Mouse (Mus musculus) adrenal gland, adult 18-20 months (tissue): ENCODE measurements around the gene Adcy2. TPM values are rescaled to one million over a fixed set of nuclear protein-coding genes. Genes with fewer than 3 reads are reported as not detected.

Source experiments
- DNase-seq, 2 experiments: peaks; one replicate each; pipeline ENCODE4 v3.0.0; 2021 to 2022; ENCODE audit warnings: low spot score in 2 of 2
- total RNA-seq, 2 experiments: library from RNA; stranded (reverse); gene quantifications; 1 replicate in 1 of 2; 2 replicates in 1 of 2; pipeline ENCODE4 v1.2.3; 2021

Gene Adcy2
- total RNA-seq, 2 experiments from 2014 or later, result 0.64 to 0.86 TPM

DNA sequence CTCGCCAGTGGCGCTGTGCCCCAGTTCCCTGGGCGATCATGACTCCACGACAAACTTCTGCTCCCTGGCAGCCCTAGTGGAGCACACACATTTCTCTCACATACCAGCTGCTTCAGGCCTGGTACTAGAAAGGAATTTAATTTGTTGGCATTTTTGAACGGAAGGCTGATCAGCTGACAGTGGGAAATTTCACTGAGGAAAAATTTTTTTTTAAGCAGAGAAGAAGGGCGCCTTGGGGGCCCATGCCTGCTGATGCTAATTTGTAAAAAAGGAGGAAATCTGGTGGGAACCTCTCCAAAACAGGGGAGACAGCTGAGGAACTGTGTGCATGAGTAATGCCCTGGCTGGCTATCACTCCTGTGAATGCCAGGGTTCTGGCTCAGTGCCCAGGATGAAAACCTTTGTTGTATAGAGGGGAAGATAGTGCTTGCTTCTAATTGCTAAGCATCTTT lies 292.0 kb downstream of the Adcy2 start:
- DNase-seq, result peak; percentile 27 to 30

DNA sequence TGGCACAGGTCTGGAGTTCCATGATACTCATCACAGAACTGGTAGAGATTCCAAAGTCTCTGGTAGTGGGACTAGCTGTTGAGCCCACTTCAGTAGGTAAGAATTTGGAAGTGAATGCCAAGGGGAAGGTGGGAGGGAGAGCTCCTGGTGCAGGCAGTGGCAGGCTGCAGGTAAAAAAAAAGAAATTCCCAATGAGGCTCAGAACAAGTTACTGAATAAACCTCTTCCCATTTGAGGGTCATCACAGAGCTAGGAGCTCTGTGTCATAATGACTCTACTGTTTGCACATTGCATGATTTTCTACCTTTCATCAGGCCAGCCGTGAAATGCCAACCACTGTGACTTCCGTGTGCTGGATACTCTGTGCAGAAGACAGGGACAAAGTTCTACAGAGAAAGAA lies 314.4 kb downstream of the Adcy2 start:
- no peak for DNase-seq

DNA sequence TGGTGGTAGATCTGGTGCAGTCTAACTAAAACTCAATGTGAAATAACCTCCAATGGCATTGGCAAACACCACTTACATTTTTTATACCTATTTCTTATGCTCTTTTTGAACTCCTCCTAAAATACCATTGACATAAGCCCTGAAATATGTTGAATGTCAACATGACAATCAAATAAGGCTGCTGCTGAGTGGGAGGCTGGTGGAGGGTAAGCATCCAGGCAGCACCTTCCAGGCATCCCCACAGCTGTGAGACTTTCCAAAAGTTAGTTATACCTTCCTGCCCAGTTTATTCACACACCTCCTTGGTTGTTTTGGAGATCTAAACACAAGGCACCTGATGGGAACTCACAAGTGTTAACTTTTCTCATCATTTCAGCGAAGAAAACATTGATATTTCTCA lies 318.9 kb downstream of the Adcy2 start:
- no peak for DNase-seq

DNA sequence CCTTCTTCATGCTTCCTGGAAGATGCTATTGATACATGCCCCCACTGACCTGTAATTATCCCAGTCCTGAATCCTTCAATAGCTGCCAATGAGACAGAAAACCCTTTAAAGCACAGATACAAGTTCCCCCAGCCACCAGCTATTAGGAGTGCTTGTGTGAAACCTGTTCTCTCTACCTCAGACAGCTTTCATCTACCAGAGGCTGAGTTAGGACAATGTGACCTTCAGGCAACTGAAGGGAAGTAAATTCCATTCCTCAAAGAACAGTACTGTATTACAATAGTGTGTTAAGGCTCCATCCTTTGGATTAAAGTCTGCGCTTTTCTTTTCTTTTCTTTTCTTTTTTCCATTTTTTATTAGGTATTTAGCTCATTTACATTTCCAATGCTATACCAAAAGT lies 356.6 kb downstream of the Adcy2 start:
- DNase-seq, result no peak

- no peak for DNase-seq
Observed at GRCm38 (mm10) chr13:68627041-68627440, 372.3 kb downstream of the Adcy2 start.

GRCm38 (mm10) chr13:68622792-68623191 lies 376.5 kb downstream of the Adcy2 start:
- DNase-seq, result no peak

DNA sequence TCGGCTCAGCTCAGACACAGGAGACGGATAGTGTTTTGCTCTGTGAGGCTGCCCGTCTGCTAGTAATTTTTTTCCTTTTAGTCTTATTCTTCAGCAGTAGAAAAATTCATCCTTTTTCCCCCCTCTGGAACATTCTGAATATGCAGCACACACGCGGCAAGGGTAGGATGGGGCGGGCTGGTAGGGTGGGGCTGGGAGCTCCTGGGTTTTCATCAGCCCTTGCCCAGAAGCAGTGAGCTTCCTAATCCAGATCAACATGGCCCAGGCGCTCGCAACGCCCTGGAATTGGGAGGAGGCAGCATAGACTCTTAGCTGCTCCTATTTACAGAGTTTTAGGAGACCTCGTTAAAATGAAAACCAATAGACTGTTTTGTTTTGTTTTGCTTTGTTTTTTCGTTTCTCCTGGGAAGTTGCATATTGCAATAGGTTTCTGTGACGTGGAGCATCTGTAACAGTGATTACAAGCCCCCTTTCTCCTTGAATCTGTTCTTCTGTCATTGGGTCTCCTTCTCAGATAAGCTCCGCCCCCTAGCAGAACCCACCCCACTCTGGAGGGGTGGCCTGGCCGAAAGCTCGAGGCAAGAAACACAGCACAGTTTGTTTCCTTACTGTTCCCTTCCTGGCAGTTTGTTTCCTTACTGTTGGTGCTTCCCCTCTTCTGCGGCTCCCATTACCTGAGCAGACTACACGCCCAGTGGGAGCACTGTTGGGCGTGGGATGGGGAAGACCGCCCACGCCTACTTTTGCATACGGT lies 391.5 kb downstream of the Adcy2 start:
- DNase-seq, result no peak

GRCm38 (mm10) chr13:68605689-68606126 lies 393.6 kb downstream of the Adcy2 start:
- DNase-seq, result no peak

DNA sequence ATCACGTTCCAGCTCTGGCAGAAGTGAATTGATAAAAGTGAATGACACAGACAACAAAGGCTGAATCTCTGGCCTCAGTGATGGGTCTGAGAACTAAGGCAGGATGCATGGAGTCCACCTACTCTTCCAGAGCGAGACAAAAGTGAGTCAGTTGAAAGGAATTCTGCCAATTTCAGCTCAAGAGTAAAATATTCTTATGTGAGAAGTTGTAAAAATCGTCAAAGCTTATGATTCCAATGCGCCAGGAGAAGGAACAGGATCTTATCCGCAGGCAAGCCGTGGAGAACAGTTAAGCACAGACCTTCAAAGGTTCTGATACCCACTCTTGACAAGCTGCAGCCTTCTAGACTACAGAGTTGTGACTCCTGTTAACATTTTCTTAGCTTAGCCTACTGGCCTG lies 396.3 kb downstream of the Adcy2 start:
- DNase-seq, result no peak

GRCm38 (mm10) chr13:68601184-68601583 lies 398.2 kb downstream of the Adcy2 start:
- no peak for DNase-seq

DNA sequence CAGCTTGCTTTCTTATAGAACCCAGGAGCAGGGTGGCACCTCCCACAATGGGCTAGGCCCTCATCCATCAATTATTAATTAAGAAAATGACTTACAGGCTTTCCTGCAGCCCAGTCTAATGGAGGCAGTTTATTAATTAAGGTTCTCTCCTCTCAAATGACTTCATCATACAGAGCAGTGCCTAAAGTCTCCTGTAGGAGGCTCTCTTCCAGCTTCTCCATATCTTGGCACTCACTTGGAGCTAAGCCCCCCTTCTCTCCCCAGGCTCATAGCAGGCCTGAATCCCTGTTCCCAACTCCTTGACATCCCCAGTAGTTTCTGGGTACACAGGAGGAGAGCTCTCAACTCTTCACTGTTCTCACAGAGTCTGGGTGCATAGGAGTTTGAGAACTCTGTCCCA lies 400.4 kb downstream of the Adcy2 start:
- DNase-seq, result no peak

DNA sequence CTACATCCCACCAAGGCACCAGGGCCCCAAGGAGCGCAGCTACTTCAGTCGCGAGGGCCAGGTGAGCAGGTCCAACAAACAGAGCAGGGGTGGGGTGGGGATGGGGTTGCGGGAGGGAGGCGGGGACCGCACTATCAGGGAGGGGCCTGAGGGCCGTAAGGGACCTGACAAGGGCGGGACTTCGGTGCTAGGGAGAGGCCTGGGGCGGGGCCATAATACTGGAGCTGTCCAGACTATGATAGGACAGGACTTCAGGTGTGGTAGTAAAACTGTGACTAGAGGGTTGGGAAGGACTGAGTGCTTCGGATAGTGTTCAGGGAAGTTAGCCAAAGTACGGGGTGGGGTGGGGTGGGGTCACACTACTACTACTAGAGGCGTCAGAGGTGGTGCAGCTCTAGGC lies 401.7 kb downstream of the Adcy2 start:
- DNase-seq, result no peak

- DNase-seq, result no peak
Observed at GRCm38 (mm10) chr13:68597199-68597598, 402.1 kb downstream of the Adcy2 start, which contains the start of gene 1700001L19Rik. Gene 1700001L19Rik, plus strand, starts transcription at chr13:68597421.

DNA sequence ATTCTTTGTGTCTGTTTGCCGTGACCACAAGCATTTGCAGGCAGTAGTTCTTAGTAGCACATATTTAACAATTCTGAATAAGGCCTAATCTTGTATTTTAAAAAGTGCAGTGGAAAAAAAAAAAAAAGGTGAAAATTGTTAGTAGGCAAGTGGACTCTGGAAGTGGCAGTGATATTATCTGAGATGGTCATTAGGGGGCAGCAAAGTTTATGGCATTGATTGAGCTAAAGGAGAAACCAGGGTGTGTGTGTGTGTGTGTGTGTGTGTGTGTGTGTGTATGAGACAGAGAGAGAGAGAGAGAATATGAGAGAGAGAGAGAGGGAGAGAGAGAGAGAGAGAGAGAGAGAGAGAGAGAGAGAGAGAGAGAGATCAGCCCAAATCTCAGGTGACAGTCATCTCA lies 405.5 kb downstream of the Adcy2 start:
- no peak for DNase-seq

- DNase-seq, result no peak
Observed at GRCm38 (mm10) chr13:68588352-68588751, 411.0 kb downstream of the Adcy2 start.

DNA sequence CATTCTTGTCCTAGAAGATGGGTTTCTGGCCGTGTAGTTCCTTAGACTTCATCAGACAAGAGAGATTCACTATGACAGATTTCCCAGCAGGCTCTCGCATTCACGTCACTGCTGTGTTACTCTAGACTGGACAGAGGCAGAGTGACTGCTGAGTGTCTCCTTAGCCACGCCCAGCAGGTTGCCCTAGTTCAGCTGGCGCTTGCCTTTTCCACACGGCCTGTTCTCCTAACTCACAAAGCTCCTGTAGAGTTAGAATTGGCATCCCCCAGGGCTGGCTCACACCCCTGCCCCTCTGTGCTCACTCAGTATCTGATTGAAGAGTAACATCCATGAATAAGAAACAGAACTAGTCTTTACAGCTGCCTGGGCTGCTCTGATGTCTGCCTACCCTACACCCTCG lies 413.9 kb downstream of the Adcy2 start:
- DNase-seq, result no peak

- DNase-seq, result no peak
Observed at GRCm38 (mm10) chr13:68583961-68584360, 415.4 kb downstream of the Adcy2 start.

GRCm38 (mm10) chr13:68582517-68582780 lies 416.9 kb downstream of the Adcy2 start:
- DNase-seq, result no peak

DNA sequence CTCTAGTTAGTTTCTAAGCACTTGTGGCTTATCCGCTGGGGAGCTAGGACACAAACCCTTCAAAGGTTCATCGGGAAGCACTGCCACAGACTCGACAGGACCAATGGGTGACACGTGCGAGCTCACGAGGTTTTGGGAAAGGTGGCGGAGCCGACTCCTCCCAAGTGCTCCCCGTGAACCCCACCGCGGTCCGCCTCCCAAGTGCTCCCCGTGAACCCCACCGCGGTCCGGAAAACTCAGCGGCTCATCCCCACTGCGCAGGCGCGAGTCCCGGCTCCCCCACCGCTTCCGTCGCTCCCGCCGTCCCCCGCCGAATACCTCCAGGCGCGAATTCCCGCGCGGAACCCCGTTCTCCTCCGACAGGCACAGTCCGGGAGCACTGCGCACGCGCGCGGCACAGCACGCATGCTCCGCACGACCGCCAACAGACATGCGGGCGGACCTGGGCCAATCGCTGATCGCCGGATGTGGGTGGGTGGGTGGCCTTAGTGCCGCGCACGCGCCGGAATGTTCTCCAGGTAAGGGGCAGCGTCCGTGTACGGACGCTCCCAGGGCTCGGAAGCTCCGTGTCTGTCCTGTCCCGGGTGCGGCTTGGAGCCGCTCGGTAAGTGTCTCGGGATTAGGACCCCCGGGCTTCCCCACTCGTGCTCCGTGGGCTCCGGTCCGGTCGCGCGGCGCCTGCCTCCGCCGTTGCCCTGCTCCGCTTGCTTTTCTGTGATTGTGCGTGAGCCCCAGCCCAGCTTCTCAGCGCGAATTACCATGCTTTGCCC lies 417.4 kb downstream of the Adcy2 start, which contains the start of the genes Mtrr and Fastkd3:
Mtrr (minus strand) TSS at position 403 of the 770 bp plus-strand sequence.
Fastkd3 (plus strand) TSS at position 488 of the 770 bp plus-strand sequence.
- DNase-seq, result peak; percentile 97 to 98

GRCm38 (mm10) chr13:68581086-68581740 lies 418.1 kb downstream of the Adcy2 start:
- DNase-seq, result no peak

- DNase-seq, result no peak
Observed at GRCm38 (mm10) chr13:68577945-68578344, 421.4 kb downstream of the Adcy2 start.

DNA sequence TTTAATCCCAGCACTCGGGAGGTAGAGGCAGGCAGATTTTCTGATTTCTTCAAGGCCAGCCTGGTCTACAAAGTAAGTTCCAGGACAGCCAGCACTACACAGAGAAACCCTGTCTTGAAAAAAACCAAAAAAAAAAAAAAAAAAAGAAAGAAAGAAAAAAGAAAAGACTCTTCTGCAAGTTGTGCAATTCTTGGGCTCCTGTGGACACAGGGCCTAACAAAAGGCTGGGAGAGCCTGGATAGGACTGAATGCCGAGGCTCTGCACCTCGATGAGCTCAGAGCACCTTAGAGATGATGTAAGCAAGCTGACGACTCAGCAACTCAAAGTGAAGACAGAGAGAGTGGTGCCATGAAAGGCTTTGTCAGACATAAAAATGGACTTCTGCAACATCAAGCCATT lies 424.9 kb downstream of the Adcy2 start:
- DNase-seq, result no peak
